Mouse (Mus musculus) G1E-ER4 (cell line): Measurements from ENCODE around the gene Catsperg1. TPM values are rescaled to one million over a fixed set of nuclear protein-coding genes. Genes with fewer than 3 reads are reported as not detected.

Experiments used
- GATA1 ChIP-seq: IDR thresholded peaks from one replicate; pipeline ENCODE4 v1.8.0; 2012; ENCODE audit warnings: low read length, inconsistent platforms
- polyA plus RNA-seq: library from polyadenylated mRNA; stranded (reverse); fragments of >175 nt; gene quantifications from 2 replicates; pipeline ENCODE4 v1.2.3, GENCODE M21; 2012

Catsperg1 gene
- polyA plus RNA-seq, 1 experiment: not detected

GRCm38 (mm10) chr7:29236593-29236992 is 22.8 kb upstream of the Catsperg1 start:
- no peak for TF ChIP-seq GATA1

GRCm38 (mm10) chr7:29234661-29235060 is 20.8 kb upstream of the Catsperg1 start:
- no peak for TF ChIP-seq GATA1

DNA sequence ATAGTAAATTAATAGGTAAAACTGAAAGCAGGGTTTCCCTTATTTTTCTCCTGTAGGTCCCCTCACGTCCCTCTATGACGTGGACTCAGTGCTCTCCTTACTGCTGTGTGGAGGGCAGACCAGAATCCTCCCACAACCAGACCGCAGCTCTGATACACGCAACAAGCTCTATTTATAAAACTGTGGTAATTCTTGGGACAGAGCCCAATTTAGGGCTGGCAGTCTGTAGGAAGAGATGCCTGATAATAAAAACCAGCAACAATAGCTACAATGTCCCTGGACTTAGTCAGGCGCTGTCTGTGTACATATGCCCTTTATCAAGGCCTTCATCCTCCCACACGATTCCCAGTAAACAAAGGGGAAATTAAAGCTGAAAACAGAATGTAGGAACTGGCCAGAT is 19.9 kb upstream of the Catsperg1 start:
- TF ChIP-seq GATA1: no peak

DNA sequence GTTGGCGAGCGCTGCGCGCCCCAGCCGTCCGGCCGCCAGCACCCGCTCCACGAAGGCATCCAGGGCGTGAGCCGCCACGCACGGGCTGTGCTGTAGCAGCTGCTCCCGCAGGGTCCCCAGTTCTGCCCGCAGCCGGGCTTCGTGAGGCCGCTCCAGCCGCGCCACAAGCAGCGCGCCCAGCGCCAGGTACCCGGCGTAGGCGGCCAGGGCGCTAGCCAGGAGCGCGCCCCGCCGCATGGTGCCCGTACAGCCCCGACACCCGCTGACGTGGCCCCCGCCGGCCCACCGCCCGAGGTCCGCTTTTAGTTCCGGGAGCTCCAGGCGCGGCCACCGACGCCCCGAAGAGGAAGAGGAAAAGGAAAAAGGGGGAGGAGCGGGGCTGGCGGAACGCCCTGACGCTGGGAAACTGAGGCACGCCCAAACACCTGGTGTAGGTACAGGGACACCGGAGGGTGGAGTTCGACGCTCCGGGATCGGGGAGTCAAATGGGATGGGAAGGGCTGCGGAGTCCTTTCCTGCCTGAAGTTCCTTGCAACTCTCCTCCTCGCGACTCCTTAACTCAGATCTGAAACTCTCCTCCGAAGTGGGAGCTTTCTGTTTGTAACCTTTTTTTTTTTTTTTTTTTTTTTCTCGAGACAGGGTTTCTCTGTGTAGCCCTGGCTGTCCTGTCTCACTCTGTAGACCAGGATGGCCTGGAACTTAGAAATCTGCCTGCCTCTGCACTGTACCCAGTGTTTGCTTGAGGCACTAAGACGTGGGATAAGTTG is 18.6 kb upstream of the Catsperg1 start, which contains the start of gene Kcnk6:
Gene Kcnk6, minus strand, starts transcription at position 269 of the 767 bp plus-strand sequence.
- TF ChIP-seq GATA1: no peak

GRCm38 (mm10) chr7:29231517-29231916 is 17.7 kb upstream of the Catsperg1 start:
- TF ChIP-seq GATA1: no peak

- TF ChIP-seq GATA1: no peak
These were observed 16.7 kb upstream of the Catsperg1 start for GRCm38 (mm10) chr7:29230560-29230959.

DNA sequence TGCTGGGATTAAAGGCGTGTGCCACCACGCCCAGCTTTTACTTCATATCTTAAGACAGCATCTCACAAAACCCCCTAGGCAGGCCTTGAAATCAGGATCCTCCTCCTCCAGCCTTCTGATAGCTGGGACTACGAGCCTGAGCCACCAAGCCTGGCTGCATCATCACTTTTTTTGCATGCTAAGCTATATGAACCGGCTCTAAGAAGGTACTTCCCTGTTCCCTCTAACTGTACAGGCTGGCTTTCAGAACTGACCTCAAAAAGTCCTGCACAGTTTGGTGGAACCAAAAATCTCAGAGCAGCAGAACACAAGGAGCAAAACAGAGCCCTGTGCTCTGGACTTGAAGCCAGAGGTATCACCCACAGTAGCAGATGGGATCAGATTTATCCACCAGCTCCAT is 14.4 kb upstream of the Catsperg1 start:
- TF ChIP-seq GATA1: no peak

DNA sequence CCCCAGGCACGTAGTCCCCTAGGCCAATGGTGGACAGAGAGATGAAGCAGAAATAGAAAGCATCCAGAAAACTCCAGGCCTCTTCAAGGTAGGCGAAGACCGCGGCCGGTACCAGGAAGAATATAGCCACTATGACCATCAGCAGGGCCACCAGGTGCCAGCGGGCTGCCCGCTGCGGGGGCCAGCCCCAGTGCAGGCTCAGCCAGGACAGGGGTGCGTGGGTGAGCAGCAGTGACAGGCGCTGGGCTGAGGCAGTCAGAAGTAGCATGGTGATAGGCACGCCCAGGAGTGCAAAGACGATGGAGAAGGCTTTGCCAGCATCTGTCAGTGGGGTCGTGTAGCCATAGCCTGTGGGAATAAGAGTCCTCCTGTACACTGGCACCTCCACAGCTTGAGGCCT is 11.7 kb upstream of the Catsperg1 start:
- TF ChIP-seq GATA1: no peak

DNA sequence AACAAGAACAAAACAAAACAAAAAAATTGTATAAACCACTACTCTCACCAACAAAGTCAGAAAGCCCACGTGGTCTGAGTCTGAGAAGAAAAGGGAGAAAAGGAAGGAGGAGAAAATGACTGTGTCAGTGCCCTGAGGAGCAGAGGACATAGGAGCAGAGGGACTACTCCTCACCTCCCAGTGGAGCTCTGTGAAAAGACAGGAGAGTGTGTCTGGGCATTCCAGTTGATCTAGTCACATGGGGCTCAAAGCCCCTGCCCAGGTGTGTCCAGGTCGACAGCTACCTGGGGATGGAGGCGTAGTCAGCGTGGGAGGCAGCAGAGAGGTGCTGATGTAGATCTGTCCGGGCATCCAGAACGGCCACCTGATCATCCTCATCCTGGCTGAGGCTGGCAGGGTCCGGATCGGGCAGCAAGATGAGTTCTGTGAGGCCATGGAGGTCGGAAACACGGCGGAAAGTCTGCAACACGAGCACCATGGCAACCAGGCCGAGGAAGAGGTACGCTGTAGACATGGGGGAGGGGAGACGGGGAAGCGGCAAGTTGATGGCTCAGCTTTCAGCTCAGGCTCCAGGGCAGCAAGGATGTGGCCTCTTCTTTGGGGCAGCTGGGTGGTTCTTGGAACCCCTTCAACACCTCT is 11.0 kb upstream of the Catsperg1 start:
- no peak for TF ChIP-seq GATA1

GRCm38 (mm10) chr7:29214846-29215245 is 1.0 kb upstream of the Catsperg1 start:
- TF ChIP-seq GATA1: no peak

GRCm38 (mm10) chr7:29214236-29214635 is 401 bp upstream of the Catsperg1 start:
- TF ChIP-seq GATA1: no peak

GRCm38 (mm10) chr7:29212199-29212765 is 1.6 kb downstream of the Catsperg1 start:
- no peak for TF ChIP-seq GATA1

DNA sequence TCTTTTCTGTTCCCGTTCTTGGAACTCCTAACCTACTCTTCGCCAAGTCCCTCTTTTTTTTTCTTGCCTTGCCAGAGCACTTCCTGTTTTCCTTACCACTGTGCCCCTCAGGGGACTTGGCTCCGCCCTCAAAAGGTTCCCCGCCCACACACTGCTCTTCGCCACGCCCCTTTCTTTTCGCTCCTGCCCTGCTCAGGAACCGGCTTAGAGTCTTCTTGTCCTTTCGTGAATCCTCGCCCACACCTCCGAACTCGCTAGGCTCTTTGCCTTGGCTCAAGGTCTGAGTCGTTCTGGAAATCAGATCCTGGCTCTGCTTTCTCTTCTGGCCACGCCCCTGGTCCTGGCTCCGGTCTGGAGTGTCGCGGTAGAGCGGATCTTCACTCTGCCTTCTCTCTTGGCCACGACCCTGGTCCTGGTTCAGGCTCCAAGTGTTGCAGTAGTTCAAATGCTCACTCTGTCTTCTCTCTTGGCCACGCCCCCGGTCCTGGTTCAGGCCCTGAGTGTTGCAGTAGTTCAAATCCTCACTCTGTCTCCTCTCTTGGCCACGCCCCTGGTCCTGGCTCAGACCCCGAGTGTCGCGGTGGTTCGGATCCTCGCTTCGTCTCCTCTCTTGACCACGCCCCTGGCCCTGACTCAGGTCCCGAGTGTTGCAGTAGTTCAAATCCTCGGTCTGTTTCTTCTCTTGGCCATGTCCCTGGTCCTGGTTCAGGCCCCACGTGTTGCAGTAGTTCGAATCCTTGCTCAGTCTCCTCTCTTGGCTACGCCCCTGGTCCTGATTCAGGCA is 2.2 kb downstream of the Catsperg1 start:
- TF ChIP-seq GATA1: no peak

- no peak for TF ChIP-seq GATA1
These were observed 11.3 kb downstream of the Catsperg1 start for GRCm38 (mm10) chr7:29202577-29202976.

DNA sequence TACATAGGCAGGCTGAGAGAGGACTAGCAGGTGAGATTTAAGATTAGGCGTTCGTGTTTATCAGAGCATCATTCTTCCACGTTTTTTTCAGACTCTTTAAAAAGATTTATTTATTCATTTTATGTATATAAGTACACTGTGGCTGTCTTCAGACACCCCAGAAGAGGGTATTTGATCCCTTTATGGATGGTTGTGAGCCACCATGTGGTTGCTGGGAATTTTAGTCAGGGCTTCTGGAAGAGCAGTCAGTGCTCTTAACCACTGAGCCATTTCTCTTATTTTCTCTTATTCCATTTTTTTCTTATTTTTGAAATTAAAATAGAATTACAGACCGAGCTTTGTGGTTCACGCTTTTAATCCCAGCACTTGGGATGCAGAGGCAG is 33.0 kb downstream of the Catsperg1 start:
- TF ChIP-seq GATA1: no peak
